Mouse (Mus musculus) limb, embryonic 14.5 days (tissue): ENCODE data around the gene Phlpp1. TPM values are rescaled to one million over a fixed set of nuclear protein-coding genes. Genes with fewer than 3 reads are reported as not detected.

Source experiments
- ATAC-seq: fragments of 200-750 bp; cut with Nextera tagmentation; 2 replicates; pipeline ENCODE4 v1.8.0; 2017; ENCODE audit warnings: low read depth, moderate number of reproducible peaks, moderate TSS enrichment; ENCODE audit not compliant: low FRiP score
- DNase-seq: peaks from one replicate; pipeline ENCODE4 v3.0.0-alpha.2; 2015; ENCODE audit warnings: low spot score
- H3K27ac ChIP-seq: fragments of 300-500 bp; sonication (generic); replicated peaks from 2 replicates; pipeline ENCODE4 v1.5.1; 2014; ENCODE audit warnings: low read depth, mild to moderate bottlenecking, low read length, moderate library complexity, mixed read lengths
- H3K27me3 ChIP-seq: fragments of 300-500 bp; sonication (generic); 2 replicates; pipeline ENCODE4 v1.6.1; 2014; ENCODE audit warnings: low read length, mixed read lengths; ENCODE audit not compliant: control insufficient read depth, insufficient read depth
- H3K36me3 ChIP-seq: fragments of 300-500 bp; sonication (generic); 2 replicates; pipeline ENCODE4 v1.6.1; 2014; ENCODE audit warnings: mild to moderate bottlenecking, low read length, moderate library complexity, mixed read lengths; ENCODE audit not compliant: control insufficient read depth, insufficient read depth
- H3K4me1 ChIP-seq: fragments of 300-500 bp; sonication (generic); 2 replicates; pipeline ENCODE4 v1.6.1; 2014; ENCODE audit warnings: antibody characterized with exemption, low read length, mixed read lengths; ENCODE audit not compliant: control insufficient read depth, insufficient read depth
- H3K4me2 ChIP-seq: fragments of 300-500 bp; sonication (generic); replicated peaks from 2 replicates; pipeline ENCODE4 v1.6.1; 2014; ENCODE audit warnings: low read depth, mild to moderate bottlenecking, low read length, moderate library complexity; ENCODE audit not compliant: severe bottlenecking
- H3K4me3 ChIP-seq: fragments of 300-500 bp; sonication (generic); replicated peaks from 2 replicates; pipeline ENCODE4 v1.5.1; 2014; ENCODE audit warnings: low read length
- H3K9ac ChIP-seq: fragments of 300-500 bp; sonication (generic); 2 replicates; pipeline ENCODE4 v1.6.1; 2014; ENCODE audit warnings: mild to moderate bottlenecking, low read depth, low read length, moderate library complexity; ENCODE audit not compliant: severe bottlenecking
- H3K9me3 ChIP-seq: fragments of 300-500 bp; sonication (generic); 2 replicates; pipeline ENCODE4 v1.6.1; 2016; ENCODE audit warnings: low read length; ENCODE audit not compliant: control insufficient read depth
- POLR2A ChIP-seq: fragments of 200-500 bp; IDR thresholded peaks from 2 replicates; pipeline ENCODE4 v1.8.0; 2012; ENCODE audit warnings: inconsistent platforms, mild to moderate bottlenecking, moderate library complexity, borderline replicate concordance; ENCODE audit not compliant: insufficient read depth, insufficient read length; ENCODE audit errors: extremely low read depth
- WGBS: fragments of 180-500 bp; shearing (Covaris S2); extraction: QIAGEN DNeasy Blood & Tissue Kit; methylation state at CpG from one replicate; pipeline ENCODE4 v1.1.7; 2014; 5-methylcytosine and 5-hydroxymethylcytosine counted together
- polyA plus RNA-seq, 2 experiments: library from polyadenylated mRNA; depleted of rRNA in 1 of 2; stranded (reverse) in 1 of 2; unstranded in 1 of 2; fragments of >200 nt; fragmentation: Nextera tagmentation in 1 of 2; extraction: Ambion mirVana in 1 of 2; gene quantifications; 2 replicates each; pipeline versions ENCODE4 v1.2.1 to v1.2.3; 2012 to 2014

The Phlpp1 gene
- polyA plus RNA-seq, 2 experiments = 3.9 to 9.3 TPM

DNA sequence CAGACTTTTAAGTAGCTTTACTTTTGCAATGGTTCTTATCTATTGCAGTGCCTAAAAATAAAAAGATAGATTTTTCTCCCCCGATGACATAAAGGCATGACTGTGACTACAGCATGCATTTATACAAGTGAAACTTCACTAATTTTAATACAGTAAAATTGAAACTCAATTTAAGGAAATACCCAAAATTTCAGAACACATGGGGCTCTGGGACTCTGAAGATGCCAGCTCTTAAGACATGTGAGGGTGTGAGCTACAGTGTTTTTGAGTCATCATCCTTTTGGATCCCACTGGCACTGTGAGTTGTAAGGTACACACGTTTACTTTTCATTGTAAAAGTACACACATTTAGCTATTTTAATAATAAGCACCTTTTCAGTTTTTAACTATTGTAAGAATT lies 173.7 kb downstream of the Phlpp1 start:
- no peak for ATAC-seq
- no peaks in the 10 kb centered on the region for H3K4me1 ChIP-seq
- H3K4me3 ChIP-seq = no peak overlapping the region
- no peak overlapping the region for H3K9ac ChIP-seq
- no peak overlapping the region for H3K4me2 ChIP-seq
- 90% methylated on average over 2 of the region's 2 CpGs for WGBS
- H3K36me3 ChIP-seq = peaks cover 23% of the 10 kb centered on the region
- DNase-seq = no peak
- no peaks in the 10 kb centered on the region for H3K27me3 ChIP-seq
- H3K27ac ChIP-seq = no peak overlapping the region
- no peaks in the 10 kb centered on the region for H3K9me3 ChIP-seq
- no peak for TF ChIP-seq POLR2A

DNA sequence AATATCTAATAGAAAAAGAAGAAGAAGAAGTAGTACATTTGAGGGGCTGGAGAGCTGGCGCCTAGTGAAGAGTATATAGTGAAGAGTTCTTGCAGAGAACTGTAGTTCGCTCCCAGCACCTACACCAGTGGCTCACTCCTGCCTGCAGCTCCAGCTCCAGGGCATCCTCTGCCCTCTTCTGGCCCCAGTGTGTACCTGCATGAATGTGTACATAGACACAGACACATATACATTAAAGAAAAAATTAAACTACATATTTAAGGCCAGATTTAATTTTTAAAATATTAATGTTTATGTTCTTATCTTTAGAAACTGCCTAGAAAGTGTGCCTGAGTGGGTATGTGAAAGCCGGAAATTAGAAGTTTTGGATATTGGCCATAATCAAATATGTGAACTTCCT lies 175.2 kb downstream of the Phlpp1 start:
- no peak for ATAC-seq
- WGBS = 95% methylated on average over 3 of the region's 3 CpGs
- Histone ChIP-seq H3K9me3 (no peaks in the 10 kb centered on the region), H3K4me2 (no peak overlapping the region), H3K36me3 (peaks cover 23% of the 10 kb centered on the region), H3K9ac (no peak overlapping the region), H3K27ac (no peak overlapping the region), H3K4me3 (no peak overlapping the region), H3K27me3 (no peaks in the 10 kb centered on the region), H3K4me1 (no peaks in the 10 kb centered on the region)
- TF ChIP-seq POLR2A = no peak
- DNase-seq = no peak

DNA sequence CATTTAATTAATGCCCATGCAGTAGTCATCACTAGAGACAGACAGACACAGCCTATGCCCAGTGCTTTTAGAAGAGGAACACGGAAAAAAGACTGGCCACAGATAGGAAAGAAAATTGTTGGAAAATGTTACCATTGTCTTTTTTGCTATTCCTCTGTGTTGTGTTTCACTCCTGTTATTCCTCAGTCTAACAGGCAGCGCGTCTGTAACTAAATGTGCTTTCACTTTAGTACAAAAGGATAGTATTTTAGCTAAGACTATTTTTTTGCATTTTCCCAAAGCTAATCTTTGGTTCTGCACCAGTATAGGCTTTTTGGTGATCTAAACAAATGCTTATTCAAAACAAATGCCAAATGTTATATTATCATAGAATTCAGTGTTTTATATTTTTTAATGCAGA lies 177.6 kb downstream of the Phlpp1 start:
- Histone ChIP-seq H3K9ac (no peak overlapping the region), H3K4me3 (no peak overlapping the region), H3K36me3 (peaks cover 24% of the 10 kb centered on the region), H3K4me2 (no peak overlapping the region), H3K27me3 (no peaks in the 10 kb centered on the region), H3K9me3 (no peaks in the 10 kb centered on the region), H3K4me1 (no peaks in the 10 kb centered on the region), H3K27ac (no peak overlapping the region)
- ATAC-seq = no peak
- 94% methylated on average over 3 of the region's 3 CpGs for WGBS
- TF ChIP-seq POLR2A = no peak
- no peak for DNase-seq

DNA sequence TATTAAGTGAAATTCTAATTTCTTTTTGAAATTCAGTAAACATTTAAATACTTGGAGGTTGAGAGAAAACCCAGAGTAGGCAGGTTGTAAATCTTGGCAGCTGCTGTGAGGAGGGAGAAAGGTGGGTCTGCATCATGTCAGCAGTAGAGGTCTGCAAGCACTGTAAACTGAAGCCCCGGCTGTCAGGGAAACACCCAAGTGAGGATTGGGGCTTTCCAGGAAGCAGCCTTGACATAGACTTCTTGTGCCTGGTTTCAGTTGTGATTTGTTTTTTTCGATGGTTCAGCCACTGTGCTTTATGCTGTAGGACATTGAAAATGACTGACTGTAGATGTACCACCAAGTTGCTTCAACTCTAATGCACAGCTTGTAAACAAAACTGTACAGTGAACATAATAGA lies 180.0 kb downstream of the Phlpp1 start:
- no peak for DNase-seq
- H3K27me3 ChIP-seq = no peaks in the 10 kb centered on the region
- H3K9me3 ChIP-seq = no peaks in the 10 kb centered on the region
- H3K4me2 ChIP-seq = no peak overlapping the region
- H3K27ac ChIP-seq = no peak overlapping the region
- no peak for ATAC-seq
- TF ChIP-seq POLR2A = no peak
- no peak overlapping the region for H3K9ac ChIP-seq
- no peaks in the 10 kb centered on the region for H3K4me1 ChIP-seq
- no peak overlapping the region for H3K4me3 ChIP-seq
- 23% methylated on average over 2 of the region's 2 CpGs for WGBS
- H3K36me3 ChIP-seq = peaks cover 12% of the 10 kb centered on the region; the same call in 1 of the 2 replicates

DNA sequence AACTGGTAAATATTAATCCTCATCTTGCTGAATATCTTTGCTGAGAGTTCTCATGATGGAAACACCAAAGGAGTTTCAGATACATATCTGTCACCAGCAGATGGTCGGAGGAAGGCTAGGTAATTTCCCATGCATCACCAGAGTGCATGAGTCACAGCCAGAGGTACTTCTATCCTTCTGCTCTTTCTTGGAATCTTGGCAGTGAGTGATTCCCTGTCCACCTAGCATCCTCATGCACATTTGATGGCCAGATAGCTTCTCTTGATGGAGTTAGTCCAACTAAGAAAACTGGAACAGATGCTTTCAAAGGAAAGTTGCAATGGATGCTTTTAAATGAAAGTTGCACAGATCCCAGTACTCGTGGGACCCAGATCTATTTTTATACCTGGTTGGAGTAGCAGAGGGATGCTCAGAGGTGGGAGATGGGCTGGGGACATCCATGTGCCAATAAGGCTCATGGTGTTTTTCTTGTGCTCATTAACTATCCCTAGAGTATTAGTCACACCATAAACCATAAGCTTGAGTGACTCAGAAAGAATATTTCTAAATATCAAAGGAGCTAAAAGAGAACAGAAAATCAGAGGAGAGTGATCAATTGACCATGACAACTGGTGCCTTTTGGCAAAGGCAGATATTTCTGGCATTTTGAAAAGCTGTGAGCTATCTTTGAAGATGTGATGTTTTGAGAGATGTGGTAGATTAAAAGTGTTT lies 181.4 kb downstream of the Phlpp1 start:
- no peaks in the 10 kb centered on the region for H3K27me3 ChIP-seq
- no peak for ATAC-seq

More for the DNA sequence above, 181.4 kb downstream of the Phlpp1 start:
- Histone ChIP-seq H3K9me3 (no peaks in the 10 kb centered on the region), H3K4me2 (no peak overlapping the region), H3K27ac (no peak overlapping the region), H3K36me3 (0 out of 2 replicates have a peak, but pooled peaks cover 9% of the 10 kb centered on the region), H3K4me3 (no peak overlapping the region), H3K9ac (no peak overlapping the region), H3K4me1 (no peaks in the 10 kb centered on the region)
- WGBS = 82% methylated on average over 2 of the region's 2 CpGs
- DNase-seq = no peak
- no peak for TF ChIP-seq POLR2A
